Mouse (Mus musculus): ENCODE results near the gene Map3k15. TPM values are rescaled to one million over a fixed set of nuclear protein-coding genes. Genes with fewer than 3 reads are reported as not detected.

The Map3k15 gene
- polyA plus RNA-seq, 1 experiment = 0.12 TPM

DNA sequence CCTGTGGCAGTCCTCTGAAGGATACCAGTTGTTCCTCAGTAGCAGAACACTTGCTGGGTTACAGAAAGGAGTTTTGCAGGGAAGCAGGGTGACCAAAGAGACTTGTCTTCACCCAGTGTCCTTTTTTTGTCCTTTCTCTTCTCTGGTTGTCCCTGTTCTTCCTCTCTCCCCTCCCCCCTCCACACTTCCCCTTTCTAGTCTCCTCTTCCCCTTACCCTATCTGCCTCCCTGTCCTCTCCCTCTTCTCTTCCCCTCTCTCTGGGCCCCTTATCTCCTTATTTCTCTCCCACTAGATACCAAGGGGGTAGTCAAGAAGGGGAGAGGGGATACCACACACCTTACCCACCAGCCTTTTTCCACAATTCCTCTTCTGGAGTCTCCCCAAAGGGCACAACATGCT lies 127.8 kb downstream of the Map3k15 start:
- Histone ChIP-seq H3K27me3 (replicated peaks) (peaks cover 7% of the 10 kb centered on the region), H3K36me3 (replicated peaks; ENCODE audit: low read length) (peaks cover 26% of the 10 kb centered on the region), H3K9me3 (no peaks in the 10 kb centered on the region; the same call in 1 of the 2 replicates), H3K4me1 (peaks cover 18% of the 10 kb centered on the region), H3K4me3 (replicated peaks) (no peak overlapping the region)
- TF ChIP-seq FLI1 (IDR thresholded peaks at IDR 0.05; ENCODE audit: low read length) = no peak
- no peak for TF ChIP-seq GATA1 (IDR thresholded peaks at IDR 0.05; ENCODE audit: borderline replicate concordance, low read length)

DNA sequence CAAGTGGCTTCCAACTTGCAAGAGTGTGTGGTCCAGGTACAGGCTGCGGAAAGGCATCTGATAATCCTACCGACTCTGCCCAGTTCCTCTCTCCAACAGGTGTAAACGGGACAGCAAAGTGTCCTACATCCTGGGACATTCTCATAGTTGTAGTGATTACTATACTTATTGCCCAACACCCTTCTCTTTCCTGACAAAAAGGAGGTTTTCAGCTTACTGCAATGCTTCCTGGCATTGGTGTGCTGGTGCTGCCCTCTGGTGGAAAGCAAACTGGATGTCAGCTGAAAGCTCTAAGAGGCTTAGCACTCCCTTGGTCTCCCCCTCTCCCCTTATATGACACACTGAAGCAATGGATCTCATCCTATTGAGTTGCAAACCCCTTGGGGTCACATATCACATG lies 128.4 kb downstream of the Map3k15 start:
- peaks cover 7% of the 10 kb centered on the region for H3K27me3 ChIP-seq (replicated peaks)
- no peaks in the 10 kb centered on the region; the same call in 1 of the 2 replicates for H3K9me3 ChIP-seq
- H3K4me3 ChIP-seq (replicated peaks) = no peak overlapping the region
- H3K4me1 ChIP-seq = peaks cover 18% of the 10 kb centered on the region
- H3K36me3 ChIP-seq (replicated peaks; ENCODE audit: low read length) = peaks cover 32% of the 10 kb centered on the region
- no peak for TF ChIP-seq FLI1 (IDR thresholded peaks at IDR 0.05; ENCODE audit: low read length)
- TF ChIP-seq GATA1 (IDR thresholded peaks at IDR 0.05; ENCODE audit: borderline replicate concordance, low read length) = no peak

DNA sequence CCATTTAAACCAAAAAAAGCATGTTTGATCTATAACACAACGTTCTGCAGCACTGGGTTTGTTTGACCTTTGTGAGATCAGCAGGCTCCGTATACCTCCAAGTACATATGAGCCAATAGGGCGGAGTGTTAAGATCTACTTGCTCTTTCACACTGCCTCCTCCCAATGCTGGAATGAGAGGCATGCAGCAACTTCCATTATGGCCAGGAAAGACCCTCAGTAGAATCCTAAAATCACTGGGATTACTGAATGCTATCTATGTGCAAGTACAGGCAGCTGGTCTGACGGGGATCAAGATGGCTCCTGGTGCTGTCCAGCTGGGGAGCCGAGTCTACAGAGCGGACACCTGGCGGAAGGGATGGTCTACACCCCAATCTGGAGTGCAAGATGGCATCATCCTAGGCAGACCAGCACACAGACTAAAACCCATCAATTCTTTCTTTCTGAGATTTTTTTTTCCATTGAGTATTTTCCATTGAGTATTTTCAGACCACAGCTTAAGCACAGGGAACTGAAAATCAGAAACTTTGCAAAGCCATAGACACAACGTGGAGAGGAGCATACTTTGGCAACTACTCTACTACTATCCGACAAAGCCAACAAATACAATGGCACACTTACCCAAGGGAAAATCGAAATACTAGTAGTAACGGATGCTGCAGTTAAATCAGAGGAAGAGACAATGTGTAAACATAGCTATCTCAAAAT lies 146.1 kb downstream of the Map3k15 start:
- Histone ChIP-seq H3K4me3 (replicated peaks) (no peak overlapping the region), H3K4me1 (peaks cover 19% of the 10 kb centered on the region; the same call in 1 of the 2 replicates), H3K36me3 (replicated peaks; ENCODE audit: low read length) (peaks cover 29% of the 10 kb centered on the region), H3K27me3 (replicated peaks) (peaks cover 3% of the 10 kb centered on the region), H3K9me3 (no peaks in the 10 kb centered on the region)
- no peak for TF ChIP-seq GATA1 (IDR thresholded peaks at IDR 0.05; ENCODE audit: borderline replicate concordance, low read length)
- TF ChIP-seq FLI1 (IDR thresholded peaks at IDR 0.05; ENCODE audit: low read length) = no peak

DNA sequence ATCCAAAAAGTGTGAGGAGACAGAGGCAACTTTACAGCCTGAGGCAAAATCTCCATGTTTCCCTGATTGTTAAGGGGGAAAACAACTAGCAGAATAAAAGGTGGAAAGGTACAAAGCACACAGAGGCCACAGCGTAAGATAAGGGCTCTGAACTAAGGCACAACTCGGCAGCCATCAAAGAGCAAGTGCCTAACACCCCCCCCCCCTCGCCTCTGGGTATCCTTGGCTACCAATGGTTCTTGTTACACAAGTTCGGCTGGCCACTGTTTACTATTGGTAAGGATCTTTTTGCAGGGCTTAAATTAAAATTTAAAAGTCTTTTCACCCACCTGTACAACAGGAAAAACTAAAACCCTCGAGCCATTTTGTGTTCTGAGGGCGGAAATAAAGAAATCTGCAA lies 147.5 kb downstream of the Map3k15 start:
- no peaks in the 10 kb centered on the region for H3K27me3 ChIP-seq (replicated peaks)
- peak overlapping the region; percentile 85 for H3K4me3 ChIP-seq (replicated peaks)
- TF ChIP-seq GATA1 (IDR thresholded peaks at IDR 0.05; ENCODE audit: borderline replicate concordance, low read length) (no peak), FLI1 (IDR thresholded peaks at IDR 0.05; ENCODE audit: low read length) (no peak)
- H3K36me3 ChIP-seq (replicated peaks; ENCODE audit: low read length) = peaks cover 17% of the 10 kb centered on the region
- peaks cover 19% of the 10 kb centered on the region; the same call in 1 of the 2 replicates for H3K4me1 ChIP-seq
- no peaks in the 10 kb centered on the region for H3K9me3 ChIP-seq

DNA sequence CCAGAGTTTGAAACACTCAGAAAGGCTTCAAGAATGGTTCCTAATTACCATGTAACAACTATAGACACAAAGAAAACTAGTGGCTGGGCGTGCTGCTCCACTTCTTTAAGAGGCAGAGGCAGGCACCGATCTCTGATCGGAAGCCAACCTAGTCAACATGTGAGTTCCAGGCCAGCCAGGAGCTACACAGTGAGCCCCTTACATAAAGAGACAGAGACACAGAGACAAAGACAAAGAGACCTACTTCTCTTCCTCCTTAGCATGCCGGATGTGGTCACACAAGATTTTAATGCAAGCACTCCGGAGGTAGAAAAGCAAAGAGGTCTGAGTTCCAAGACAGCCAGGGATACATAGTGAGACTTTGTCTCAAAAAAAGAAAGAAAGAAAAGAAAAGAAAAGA lies 147.9 kb downstream of the Map3k15 start:
- H3K36me3 ChIP-seq (replicated peaks; ENCODE audit: low read length) = peaks cover 12% of the 10 kb centered on the region
- TF ChIP-seq GATA1 (IDR thresholded peaks at IDR 0.05; ENCODE audit: borderline replicate concordance, low read length) (no peak), FLI1 (IDR thresholded peaks at IDR 0.05; ENCODE audit: low read length) (no peak)
- H3K9me3 ChIP-seq = no peaks in the 10 kb centered on the region
- peaks cover 19% of the 10 kb centered on the region; the same call in 1 of the 2 replicates for H3K4me1 ChIP-seq
- no peaks in the 10 kb centered on the region for H3K27me3 ChIP-seq (replicated peaks)
- peak overlapping the region; percentile 85 for H3K4me3 ChIP-seq (replicated peaks)

DNA sequence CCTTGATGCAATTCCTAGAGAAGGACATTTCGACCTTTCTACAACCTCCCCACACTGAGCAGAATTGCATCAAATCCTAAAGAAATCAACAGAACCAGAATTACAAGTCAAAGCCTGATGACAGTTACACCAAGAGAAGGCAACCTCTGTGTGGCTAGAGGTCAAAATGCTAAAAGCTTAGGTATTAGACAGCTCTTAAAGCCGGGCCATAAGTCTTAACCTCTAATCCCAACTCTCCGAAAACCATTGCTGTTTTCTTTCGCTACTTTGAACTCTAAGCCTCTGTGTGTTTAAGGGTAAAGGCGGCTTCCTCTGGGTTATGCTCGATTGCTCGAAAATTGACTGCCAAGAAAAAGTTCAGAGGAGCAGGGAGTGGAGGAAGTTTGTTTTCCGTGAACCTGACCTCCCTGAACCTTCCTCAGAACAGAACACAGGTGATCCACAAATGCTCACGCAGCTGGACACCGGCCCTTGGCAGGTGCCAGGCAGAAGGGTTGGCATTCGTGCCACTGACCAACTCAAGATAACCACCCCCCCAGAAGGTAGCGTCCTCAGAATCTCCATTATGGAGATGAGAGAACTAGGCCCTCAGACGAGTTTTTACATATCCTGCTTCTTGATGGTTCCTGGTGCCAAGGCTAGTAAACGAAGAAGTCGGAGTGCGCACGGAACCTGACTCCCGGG lies 149.1 kb downstream of the Map3k15 start:
- peak overlapping the region; percentile 93 for H3K4me3 ChIP-seq (replicated peaks)
- no peaks in the 10 kb centered on the region for H3K27me3 ChIP-seq (replicated peaks)
- H3K36me3 ChIP-seq (replicated peaks; ENCODE audit: low read length) = peaks cover 3% of the 10 kb centered on the region
- no peaks in the 10 kb centered on the region for H3K9me3 ChIP-seq
- peaks cover 15% of the 10 kb centered on the region; the same call in 1 of the 2 replicates for H3K4me1 ChIP-seq
- no peak for TF ChIP-seq GATA1 (IDR thresholded peaks at IDR 0.05; ENCODE audit: borderline replicate concordance, low read length)
- no peak for TF ChIP-seq FLI1 (IDR thresholded peaks at IDR 0.05; ENCODE audit: low read length)

DNA sequence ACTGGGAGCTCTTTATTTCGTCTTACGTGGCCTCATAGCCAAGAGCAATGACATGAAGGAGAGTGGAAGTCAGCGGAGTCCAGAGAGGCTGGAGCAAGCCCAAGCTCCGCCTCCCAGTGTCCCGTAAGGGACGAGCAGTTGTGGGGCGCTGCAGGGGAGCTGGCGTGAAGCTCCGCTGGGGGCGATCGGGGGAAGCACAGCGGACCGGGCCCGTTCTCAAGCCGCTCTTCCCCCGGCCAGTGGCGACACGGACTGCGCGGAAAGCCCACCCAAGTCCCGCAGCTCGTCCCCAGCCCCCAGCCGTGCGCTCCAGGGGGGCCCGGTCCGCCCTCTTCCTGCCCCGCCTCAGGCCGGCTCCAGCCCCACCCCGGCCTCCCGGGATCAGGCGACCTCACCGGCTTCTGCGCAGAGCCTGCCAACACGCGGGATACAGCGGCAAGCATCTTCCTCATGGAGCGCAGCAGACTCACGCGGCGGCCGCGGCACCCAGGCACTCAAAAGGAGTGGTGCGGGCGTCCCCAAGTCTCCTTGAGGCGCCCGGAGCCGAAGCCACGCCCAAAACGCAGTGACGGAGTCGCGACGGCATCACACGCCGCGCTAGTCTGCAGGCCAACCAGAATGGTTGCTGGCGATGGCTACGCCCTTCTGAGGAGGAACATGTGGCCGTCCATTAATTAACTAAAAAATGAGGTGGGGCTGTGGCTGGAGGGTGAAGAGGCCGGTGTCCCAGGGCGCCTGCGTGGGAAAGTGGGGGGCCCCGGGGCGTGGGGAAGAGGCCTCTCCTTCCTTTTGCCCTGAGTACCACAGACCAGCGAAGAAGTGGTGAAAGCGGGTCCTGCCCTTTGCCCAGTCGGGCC lies 149.9 kb downstream of the Map3k15 start, which contains the start of gene Pdha1:
TSS of gene Pdha1 (minus strand) at position 553 of the 857 bp plus-strand sequence.
- Histone ChIP-seq H3K27me3 (replicated peaks) (no peaks in the 10 kb centered on the region), H3K36me3 (replicated peaks; ENCODE audit: low read length) (no peaks in the 10 kb centered on the region), H3K9me3 (no peaks in the 10 kb centered on the region), H3K4me1 (peaks cover 11% of the 10 kb centered on the region; the same call in 1 of the 2 replicates), H3K4me3 (replicated peaks) (peak within 1 kb of the TSS; percentile 93)
- TF ChIP-seq GATA1 (IDR thresholded peaks at IDR 0.05; ENCODE audit: borderline replicate concordance, low read length) (no peak), FLI1 (IDR thresholded peaks at IDR 0.05; ENCODE audit: low read length) (no peak)

DNA sequence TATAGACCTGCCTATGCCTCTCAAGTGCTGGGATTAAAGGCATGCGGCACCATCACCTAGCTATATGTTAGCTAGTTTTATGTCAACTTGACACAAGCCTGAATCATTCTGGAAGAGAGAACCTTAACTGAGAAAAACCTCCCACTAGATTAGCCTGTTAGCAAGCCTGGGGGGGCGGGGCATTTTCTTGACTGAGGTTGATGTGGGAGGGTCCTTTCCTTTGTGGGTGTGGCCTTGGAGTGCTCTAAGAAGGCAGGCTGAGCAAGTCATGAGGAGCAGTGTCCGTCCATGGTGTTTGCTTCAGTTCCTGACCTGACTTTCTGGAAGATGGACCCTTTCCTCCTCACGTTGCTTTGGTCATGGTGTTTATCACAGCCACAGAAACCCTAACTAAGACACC lies 158.6 kb downstream of the Map3k15 start:
- TF ChIP-seq FLI1 (IDR thresholded peaks at IDR 0.05; ENCODE audit: low read length) = no peak
- no peak for TF ChIP-seq GATA1 (IDR thresholded peaks at IDR 0.05; ENCODE audit: borderline replicate concordance, low read length)
- H3K36me3 ChIP-seq (replicated peaks; ENCODE audit: low read length) = no peaks in the 10 kb centered on the region
- H3K4me3 ChIP-seq (replicated peaks) = no peak overlapping the region
- no peaks in the 10 kb centered on the region for H3K9me3 ChIP-seq
- H3K27me3 ChIP-seq (replicated peaks) = peaks cover 8% of the 10 kb centered on the region
- no peaks in the 10 kb centered on the region for H3K4me1 ChIP-seq

DNA sequence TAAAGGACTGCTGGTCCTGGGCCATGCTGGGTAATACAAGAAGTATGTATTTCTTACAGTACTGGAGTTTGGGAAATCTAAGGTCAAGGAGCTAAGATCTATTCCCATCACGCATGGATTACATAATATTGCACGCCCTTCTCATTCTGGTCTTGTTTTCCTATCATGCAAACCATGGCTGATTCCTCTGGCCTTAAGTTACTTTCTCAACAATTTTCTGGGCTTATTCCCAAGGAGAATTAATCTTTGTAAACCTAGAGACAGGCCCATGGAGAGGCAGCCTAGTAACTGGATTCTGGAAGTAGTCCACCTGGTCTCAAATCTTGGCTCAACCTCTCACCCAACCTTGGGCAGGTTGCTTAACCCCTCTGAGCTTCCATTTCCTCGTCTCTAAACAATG lies 159.2 kb downstream of the Map3k15 start:
- H3K27me3 ChIP-seq (replicated peaks) = peaks cover 12% of the 10 kb centered on the region
- no peaks in the 10 kb centered on the region for H3K36me3 ChIP-seq (replicated peaks; ENCODE audit: low read length)
- TF ChIP-seq FLI1 (IDR thresholded peaks at IDR 0.05; ENCODE audit: low read length) = no peak
- no peak for TF ChIP-seq GATA1 (IDR thresholded peaks at IDR 0.05; ENCODE audit: borderline replicate concordance, low read length)
- H3K4me1 ChIP-seq = no peaks in the 10 kb centered on the region
- no peaks in the 10 kb centered on the region for H3K9me3 ChIP-seq
- no peak overlapping the region for H3K4me3 ChIP-seq (replicated peaks)

Data from megakaryocyte, embryonic 14.5 days (primary cell).